Mouse (Mus musculus) thymus, adult 18-20 months (tissue): ENCODE measurements around the gene Cip2a.

Experiments used
- DNase-seq, 2 experiments: peaks; one replicate each; pipeline ENCODE4 v3.0.0; 2022; ENCODE audit warnings: mixed read lengths in 2 of 2

Cip2a gene

DNA sequence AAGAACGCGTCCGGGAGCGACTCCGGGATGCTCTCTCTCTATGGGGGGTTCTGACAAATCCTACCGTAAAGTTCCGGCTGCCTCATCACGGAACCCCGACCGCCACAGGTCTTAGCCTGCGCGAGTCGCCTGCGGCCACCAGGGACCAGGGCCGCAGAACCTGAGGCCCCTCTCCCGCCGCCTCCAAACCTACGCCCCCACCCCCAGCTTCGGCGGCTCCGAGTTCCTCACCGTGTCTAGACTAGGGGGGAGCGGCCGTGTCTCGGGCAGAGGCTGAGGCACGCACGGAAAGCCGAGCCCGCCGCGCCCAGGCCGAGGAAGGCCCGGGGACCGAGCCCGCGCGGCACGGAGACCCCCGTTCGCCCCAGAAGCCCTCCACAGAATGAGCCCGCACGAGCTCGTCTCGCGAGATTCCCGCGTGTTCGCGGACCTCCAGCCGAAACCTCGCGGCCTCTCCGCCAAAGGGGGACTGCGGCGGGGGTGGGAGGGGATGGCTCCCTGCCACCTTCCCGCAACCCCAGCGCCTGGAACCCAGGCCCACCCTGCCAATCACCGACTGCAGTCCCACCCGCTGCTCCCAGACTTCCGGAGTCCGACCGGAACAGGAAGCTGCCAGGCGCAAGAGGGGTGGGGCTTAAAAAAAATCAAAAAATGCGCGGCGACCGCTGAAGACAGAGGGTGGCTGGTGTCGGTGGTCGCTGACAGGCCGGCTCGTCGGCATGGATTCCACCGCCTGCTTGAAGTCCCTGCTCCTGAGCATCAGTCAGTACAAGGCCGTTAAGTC lies at the start of gene Cip2a, which contains the start of gene Dzip3:
Gene Cip2a (plus strand): TSS at position 627 of the 784 bp plus-strand sequence.
Gene Dzip3 (minus strand): TSS at position 607 of the 784 bp plus-strand sequence.
- peak; percentile 86 to 89 for DNase-seq

DNA sequence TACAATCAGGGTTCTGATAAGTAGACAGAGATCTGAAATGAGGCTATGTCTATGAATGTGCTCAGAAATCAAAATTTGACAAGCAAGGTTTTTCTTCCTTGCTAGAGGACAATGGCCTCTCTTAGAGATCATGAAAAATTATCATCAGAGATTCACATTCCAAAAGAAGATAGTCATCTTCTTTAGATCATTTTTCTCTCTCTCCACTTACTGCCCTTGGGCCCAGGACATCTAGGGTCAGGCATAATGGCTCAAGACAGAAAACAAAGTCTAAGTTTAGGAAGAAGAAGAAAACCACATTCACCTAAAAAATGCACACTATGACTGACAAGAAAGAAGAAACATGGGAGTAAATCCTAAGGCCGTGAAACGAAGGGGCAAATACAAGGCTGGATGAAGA lies 21.0 kb upstream of the Cip2a start:
- no peak for DNase-seq

DNA sequence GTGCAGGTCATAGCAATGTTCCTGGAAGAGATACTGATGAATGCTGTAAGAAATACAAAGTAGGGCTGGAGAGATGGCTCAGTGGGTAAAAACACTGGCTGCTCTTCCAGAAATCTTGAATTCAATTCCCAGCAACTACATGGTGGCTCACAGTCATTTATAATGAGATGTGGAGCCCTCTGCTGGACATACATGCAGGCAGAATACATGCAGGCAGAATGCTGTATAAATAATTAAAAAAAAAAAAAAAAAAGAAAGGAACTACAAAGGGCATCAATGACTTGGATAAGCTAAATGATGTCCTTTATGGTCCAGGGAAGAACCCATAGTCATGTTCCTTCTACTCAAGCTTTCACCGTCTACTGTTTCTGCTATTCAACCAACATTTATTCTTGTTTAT lies 20.4 kb upstream of the Cip2a start:
- DNase-seq, result no peak

DNA sequence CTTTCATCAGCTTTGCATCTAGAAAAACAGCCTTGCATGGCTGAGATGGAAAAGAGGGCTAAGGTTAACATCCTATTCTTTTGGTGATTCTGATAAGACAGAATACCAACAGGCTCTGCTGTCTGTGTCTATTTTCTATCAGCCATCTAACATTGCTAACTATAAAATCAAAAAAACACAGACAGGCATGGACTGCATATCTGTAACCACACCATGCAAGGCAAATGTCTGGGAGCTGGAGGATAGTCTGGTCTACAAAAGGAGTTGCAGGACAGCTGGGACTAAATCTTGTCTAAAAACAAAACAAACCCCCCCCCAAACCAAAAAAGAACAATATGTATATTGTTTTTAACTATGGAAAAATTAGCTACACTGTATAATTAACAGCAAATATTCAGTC lies 14.0 kb upstream of the Cip2a start:
- no peak for DNase-seq

GRCm38 (mm10) chr16:48985034-48985627 lies 8.9 kb upstream of the Cip2a start:
- no peak for DNase-seq

DNA sequence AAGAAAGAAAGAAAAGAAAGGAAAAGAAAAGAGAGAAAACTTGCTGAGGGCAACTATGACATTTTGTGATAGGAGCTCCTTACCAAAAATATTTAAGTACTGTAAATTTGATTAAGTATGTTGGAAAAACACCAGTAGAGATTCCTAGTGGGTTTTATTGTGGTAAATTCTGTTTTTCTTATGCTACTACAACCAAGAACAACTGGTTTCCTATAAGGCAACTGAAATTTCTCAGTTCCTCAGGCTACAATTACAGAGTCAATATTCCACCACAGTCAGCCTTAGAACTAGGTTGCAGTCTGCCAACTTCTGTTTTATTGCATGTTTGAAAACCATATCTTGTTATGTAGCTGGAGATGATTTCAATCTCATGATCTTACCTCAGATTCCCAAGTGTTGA lies 4.3 kb upstream of the Cip2a start:
- no peak for DNase-seq

DNA sequence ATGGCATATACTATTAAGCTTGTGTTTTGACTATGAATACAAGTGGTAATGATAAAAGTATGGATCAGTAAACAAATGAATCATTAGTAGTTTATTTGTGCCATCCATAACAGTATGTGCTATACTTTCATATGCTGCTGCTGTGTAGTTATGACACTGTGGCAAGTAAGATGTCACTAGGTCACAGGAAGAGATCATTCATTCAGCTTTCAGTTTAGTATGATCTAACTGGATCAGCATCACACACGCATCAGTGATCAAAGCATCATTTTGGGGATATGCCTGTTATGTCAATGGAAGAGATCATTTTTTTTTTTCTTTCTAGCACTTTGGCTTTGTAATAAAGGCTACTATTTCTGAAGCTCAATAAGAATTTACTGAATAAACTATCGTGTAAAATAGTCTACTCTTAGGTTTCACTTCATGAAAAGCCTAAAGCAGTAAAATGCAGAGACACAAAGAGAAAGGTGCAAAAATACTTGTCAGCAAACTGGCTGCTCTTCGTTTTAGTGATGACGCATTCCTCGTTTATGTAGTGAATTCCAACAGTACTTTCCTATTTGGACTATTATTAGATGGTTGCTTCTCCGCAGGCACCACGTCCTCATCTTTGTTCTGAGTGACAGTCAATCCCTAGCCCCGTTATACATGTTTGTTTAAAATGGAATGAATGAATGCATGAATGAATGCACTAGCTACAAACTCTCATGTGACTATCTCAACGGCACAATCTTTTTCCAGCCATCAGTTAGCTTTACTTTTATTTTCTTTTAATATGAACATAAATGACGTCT lies 1.4 kb upstream of the Cip2a start:
- no peak for DNase-seq

DNA sequence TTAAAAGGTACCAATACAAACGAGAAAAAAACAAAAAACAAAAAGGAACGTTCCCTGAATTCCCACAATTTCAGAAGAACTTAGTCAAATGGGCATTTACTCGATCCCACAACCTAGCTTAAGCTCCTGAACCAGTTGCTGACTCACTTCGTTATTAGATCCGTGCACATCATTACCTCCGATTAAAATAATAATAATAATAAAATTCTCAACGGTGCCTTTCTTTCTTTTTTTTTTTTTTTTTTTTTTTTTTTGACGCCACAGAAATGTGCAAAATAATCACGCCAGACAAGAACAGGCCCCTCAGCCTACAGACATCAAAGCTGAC lies 790 bp upstream of the Cip2a start:
- DNase-seq, result no peak

DNA sequence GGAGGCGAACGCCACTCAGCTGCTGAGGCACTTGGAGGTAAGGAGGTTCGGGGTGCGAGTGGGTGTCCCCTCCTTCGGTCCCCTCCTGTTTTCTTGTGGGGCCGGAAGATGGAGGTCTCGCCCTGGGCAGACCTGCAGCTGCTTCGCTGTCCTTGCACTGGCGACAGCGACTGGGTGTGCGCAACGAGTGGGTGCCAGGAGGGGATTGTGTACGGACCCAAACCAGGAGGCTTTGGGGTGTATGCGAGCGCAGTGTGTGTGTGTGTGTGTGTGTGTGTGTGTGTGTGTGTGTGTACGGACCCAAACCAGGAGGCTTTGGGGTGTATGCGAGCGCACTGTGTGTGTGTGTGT lies 333 bp downstream of the Cip2a start:
- no peak for DNase-seq

GRCm38 (mm10) chr16:49004151-49004550 lies 10.2 kb downstream of the Cip2a start:
- no peak for DNase-seq

GRCm38 (mm10) chr16:49016620-49017332 lies 22.8 kb downstream of the Cip2a start:
- no peak for DNase-seq

DNA sequence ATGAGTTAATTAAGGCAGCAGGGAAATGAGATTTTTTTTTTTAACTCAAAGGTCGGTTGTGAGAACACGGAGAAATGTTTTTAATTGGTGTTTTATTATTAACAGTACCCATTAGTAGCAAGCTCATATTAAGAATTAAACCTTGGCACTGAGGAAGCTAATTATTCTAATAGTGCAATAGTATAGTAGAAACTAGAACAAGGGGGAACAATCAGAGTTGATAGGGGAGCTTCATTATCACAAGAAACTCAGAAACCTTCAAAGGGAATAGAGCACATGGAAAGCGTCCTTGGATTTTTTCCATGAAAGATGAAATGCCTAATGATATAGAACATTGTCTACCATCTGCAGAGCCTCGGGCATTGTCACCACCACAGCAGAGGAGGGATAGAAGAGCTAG lies 41.9 kb downstream of the Cip2a start:
- no peak for DNase-seq

DNA sequence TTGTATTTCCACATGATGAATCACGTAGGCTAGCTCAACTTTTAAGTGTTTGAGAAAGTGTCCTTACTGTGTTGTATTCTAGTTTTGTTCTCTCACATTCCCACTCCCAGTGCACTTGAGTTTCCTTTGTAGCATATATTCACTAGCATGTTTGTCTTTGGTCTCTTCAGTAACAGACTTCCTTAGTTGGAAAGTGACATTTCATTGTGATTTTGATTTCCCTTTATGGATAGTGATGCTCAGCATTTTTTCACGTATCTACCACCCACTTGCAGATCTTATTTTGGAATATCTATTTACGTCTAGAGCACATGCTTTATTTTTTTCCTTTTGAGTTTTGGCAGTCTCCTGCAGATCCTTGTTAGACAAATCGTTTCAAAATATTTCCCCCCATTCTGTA lies 43.8 kb downstream of the Cip2a start:
- no peak for DNase-seq

DNA sequence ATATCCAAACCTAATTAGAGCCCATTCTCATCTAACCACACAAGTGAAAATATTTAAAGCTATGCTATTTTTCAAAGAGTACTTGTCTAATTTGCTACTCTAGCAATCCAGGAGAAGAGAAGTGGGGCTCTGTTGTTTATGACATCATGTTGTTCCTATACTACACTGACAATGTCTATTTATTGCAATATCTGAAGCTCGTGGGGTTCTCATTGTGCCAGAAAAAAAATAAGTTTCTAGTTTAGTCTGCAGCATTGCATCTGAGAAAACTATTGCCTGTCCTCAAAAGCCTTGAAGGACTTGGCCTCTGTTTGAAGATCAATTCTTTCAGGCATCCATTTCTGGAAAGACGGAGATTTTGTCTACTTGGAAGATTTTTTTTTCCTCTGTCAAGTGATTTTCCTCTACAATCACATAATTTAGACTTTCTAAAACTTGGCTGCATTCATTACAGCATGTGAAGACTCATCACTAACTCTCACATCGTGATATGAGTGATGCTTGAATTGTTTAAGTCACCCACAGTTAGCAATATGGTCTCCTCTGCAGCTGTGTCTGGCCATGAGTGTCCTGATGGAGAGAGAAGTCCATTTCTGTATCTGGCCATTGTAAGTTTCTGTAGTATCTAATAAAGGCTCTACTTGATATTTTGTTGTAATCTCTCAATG lies 46.7 kb downstream of the Cip2a start:
- no peak for DNase-seq

GRCm38 (mm10) chr16:49049214-49049613 lies 55.2 kb downstream of the Cip2a start:
- DNase-seq, result no peak

- no peak for DNase-seq
Measured at GRCm38 (mm10) chr16:49057186-49057585, 63.2 kb downstream of the Cip2a start, which contains the start of gene Myh15. Gene Myh15 (plus strand): TSS chr16:49057486.
